Mouse (Mus musculus) CD4-positive helper T cell, adult 2 months (primary cell): ENCODE results near the gene Vav3.

Source experiments
- DNase-seq: peaks from one replicate; pipeline ENCODE4 v3.0.0-alpha.2; 2012; ENCODE audit warnings: low read depth, missing footprints, low spot score

Vav3 gene

DNA sequence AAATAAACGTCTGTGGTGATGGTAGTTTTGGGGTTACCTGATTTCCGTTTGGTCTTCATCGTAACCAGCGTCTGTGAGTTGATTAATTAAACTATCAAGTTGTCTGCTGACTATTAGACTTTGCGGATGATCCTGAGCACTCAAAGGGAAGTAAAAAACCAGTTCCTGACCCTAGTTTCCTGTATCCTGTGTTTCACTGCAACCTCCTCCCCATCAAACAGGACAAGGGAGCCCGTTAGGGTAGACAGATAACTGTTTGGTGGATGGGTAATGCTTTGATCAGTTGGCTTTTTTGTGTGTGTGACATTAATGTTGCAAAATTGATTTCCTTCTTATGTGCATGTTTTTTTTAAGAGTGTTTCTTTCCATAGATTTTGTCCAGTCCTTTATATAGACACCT, 12.2 kb downstream of the Vav3 start:
- no peak for DNase-seq

- no peak for DNase-seq
These were observed 13.4 kb downstream of the Vav3 start for GRCm38 (mm10) chr3:109353814-109354213.

GRCm38 (mm10) chr3:109355158-109355557, 14.7 kb downstream of the Vav3 start:
- no peak for DNase-seq

DNA sequence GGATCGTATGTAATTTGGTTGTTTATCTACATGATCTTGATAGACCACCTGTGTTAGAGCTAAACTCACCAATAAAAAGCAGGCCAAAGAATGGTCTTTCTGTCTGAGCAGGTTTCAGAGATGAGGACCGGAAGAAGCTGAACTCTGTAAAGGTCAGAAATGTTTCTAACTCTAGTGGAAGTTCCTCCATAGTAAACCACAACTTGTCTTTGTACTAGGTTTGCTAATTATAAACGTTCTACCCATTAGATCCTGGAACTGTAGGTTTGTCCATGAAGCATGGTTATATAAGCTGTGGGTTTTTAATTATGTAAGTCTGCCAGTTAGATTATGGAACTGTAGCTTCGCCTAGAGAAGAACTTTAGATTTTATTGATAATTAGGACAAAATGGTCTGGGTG, 20.3 kb downstream of the Vav3 start:
- DNase-seq = no peak

- no peak for DNase-seq
These were observed 21.4 kb downstream of the Vav3 start for GRCm38 (mm10) chr3:109361882-109362281.

DNA sequence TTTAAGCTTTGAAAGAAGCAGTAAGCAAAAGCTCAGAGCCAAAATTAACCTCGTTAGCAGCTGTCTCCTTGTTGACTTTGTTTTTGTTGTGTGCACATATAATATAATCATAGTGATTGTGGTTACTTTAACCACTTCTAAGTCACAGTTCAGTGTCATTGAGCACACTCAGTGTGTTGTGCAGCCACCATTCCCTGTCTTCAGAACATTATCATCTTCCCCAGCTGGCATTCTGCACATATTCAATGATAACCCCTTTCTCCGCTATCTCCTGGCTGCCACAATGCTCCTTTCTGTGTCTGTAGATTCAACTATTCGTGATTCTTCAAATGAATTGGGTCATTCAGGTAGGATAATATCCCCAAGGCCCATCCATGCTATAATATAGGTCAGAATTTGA, 21.9 kb downstream of the Vav3 start:
- DNase-seq = no peak

- no peak for DNase-seq
These were observed 23.1 kb downstream of the Vav3 start for GRCm38 (mm10) chr3:109363522-109363921.

- no peak for DNase-seq
These were observed 25.4 kb downstream of the Vav3 start for GRCm38 (mm10) chr3:109365875-109366274.

- no peak for DNase-seq
These were observed 26.0 kb downstream of the Vav3 start for GRCm38 (mm10) chr3:109366411-109366851.

- DNase-seq = no peak
These were observed 28.2 kb downstream of the Vav3 start for GRCm38 (mm10) chr3:109368383-109369289.

DNA sequence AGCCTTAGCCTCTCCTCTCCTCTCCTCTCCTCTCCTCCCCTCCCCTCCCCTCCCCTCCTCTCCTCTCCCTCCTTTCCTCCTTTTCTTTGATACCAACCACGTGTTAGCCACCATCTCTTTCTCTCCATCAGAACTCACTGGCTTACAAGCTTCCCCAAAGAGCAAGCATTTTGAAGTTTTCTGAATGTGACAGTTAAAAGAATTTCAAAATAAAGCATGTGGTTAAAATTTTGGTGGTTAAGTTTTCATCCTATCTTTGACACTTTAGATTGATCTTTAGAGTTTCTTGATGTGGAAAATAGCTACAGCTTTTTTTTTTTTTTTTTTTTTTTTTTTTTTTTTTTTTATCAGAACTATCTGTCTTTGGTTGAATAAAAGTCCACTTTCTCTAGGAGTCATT, 31.1 kb downstream of the Vav3 start:
- DNase-seq = peak; percentile 69

GRCm38 (mm10) chr3:109372678-109373077, 32.2 kb downstream of the Vav3 start:
- peak; percentile 24 for DNase-seq

DNA sequence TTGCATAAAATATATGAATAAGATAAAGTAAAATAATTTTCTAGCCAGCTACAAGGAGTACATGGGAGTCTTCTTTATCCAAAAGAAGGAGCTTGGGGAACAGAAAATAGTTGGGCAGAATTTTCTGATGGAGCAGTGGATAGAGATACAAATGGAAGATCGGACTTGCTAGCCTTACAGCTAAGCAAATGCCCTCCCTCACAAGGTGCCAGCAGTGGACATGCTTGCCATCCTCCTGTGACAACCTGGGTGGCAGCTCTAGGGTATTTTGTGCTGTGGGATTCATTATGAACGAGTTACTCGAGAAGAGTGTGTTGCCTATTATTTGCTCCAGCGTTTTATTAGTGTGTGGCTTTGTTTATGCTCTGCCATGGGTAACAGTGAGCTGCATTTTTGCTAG, 37.8 kb downstream of the Vav3 start:
- DNase-seq = no peak

DNA sequence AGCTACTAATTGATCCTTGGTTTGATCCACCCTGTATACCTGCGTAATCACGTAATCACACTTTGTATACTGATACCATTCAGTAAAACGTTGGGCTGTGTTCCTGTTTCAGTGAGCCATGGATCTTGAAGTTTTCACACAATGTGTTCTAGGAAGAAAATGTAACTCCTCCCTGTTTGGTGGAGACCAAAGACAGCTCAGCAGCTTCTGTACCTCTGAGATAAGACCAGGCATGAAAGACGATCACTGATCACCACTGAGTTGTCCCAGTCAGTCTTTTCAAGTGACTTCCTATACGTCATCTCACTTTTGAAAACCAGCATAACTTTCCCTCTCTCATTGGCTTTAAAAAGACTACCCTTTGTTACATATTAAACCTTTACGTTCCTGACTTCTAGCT, 38.2 kb downstream of the Vav3 start:
- DNase-seq = no peak

DNA sequence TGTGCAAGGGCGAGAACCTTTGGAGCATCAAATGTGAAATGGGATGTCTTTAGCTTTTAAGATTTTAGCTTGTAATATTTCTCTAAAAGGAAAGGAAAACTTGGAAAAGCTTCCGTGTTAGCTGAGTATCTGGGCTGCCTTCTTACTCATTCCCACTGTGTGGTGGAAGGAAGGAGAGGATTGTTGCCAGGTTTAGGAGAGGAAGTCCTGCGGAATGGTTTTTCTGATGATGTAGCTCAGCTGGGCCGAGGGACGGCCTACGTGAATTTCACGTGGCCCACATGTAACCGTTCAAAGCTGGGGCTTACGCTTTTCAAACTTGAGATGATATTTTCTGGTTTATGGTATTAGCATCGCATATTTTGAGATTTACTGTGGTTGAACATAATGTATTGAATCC, 48.3 kb downstream of the Vav3 start:
- DNase-seq = no peak

- no peak for DNase-seq
These were observed 61.1 kb downstream of the Vav3 start for GRCm38 (mm10) chr3:109401527-109401926.

- DNase-seq = no peak
These were observed 70.8 kb downstream of the Vav3 start for GRCm38 (mm10) chr3:109411294-109411693.

- DNase-seq = no peak
These were observed 80.0 kb downstream of the Vav3 start for GRCm38 (mm10) chr3:109420403-109420802.

DNA sequence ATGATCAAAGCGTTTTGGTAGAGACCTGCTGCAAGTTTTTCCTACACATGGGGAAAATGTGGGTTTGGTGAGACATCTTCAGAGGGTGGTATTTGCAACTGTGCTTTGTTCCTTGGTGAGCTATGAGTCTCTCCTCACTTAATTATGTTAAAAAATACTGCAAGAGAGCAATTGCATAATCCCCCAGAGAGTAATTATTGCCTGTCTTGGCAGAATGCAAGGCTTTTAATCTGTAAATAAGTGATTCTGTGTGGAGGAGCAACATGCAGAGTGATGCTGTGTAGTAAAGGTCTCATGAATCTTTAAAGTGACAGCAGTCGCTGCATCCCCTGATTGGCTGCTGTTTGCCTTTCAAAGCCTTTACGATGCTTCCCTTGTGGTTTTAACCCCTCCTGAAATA, 80.6 kb downstream of the Vav3 start:
- DNase-seq = peak; percentile 72

GRCm38 (mm10) chr3:109423440-109424079, 83.1 kb downstream of the Vav3 start:
- DNase-seq = no peak

- DNase-seq = no peak
These were observed 90.8 kb downstream of the Vav3 start for GRCm38 (mm10) chr3:109431285-109431684.

GRCm38 (mm10) chr3:109438552-109438951, 98.1 kb downstream of the Vav3 start:
- DNase-seq = no peak

- DNase-seq = no peak
These were observed 98.8 kb downstream of the Vav3 start for GRCm38 (mm10) chr3:109439253-109439652.
